In genomic region chr3:68576948-68577347, GRCm38 (mm10) we compare ENCODE assay signal across 9 mouse cellular contexts.
DNase-seq lines count a peak whose midpoint lies in the region; ATAC-seq and TF ChIP-seq lines count a peak whose summit lies in the region.
"Had no signal": no experiment of that assay in that cellular context is flagged by ENCODE, and none has a peak within 500 bp of the region (broad histone marks: within the 10 kb centered on the region; RNA-seq: fewer than 3 reads in every experiment).

No protein-coding gene starts in this region.

- 43% methylated on average over 5 of the region's 5 CpGs for WGBS in lung, embryonic 14.5 days
- WGBS in hindbrain, embryonic 12.5 days = 62% methylated on average over 5 of the region's 5 CpGs
- 51% methylated on average over 5 of the region's 5 CpGs for WGBS in neural tube, embryonic 13.5 days

- H3K27ac ChIP-seq in lung, embryonic 14.5 days (ENCODE audit: low read depth) = 0 out of 2 replicates have a peak overlapping the region, but pooled peaks have one; percentile 13
- H3K27ac ChIP-seq in hindbrain, embryonic 12.5 days = peak overlapping the region; percentile 75
- peak overlapping the region; percentile 82 for H3K27ac ChIP-seq in neural tube, embryonic 13.5 days (replicated peaks)
- H3K27ac ChIP-seq: liver, embryonic 15.5 days had no signal

- H3K9me3 ChIP-seq in lung, embryonic 14.5 days (ENCODE audit: low read depth, low read length) = no peaks in the 10 kb centered on the region
- no peaks in the 10 kb centered on the region for H3K9me3 ChIP-seq in hindbrain, embryonic 12.5 days (replicated peaks)
- no peaks in the 10 kb centered on the region for H3K9me3 ChIP-seq in neural tube, embryonic 13.5 days
- H3K9me3 ChIP-seq: liver, embryonic 15.5 days had no signal

- DNase-seq in cerebellum, postnatal 25 days = peak; percentile 50 to 51
- no peak for DNase-seq in cerebellum, postnatal 4 days (ENCODE audit: low spot score in 2 of 2)
- DNase-seq in lung, embryonic 14.5 days = no peak
- no peak for DNase-seq in lung, postnatal 10 days
- DNase-seq in kidney, postnatal 14 days = no peak
- DNase-seq in layer of hippocampus, adult 9-11 months = no peak

- H3K4me1 ChIP-seq in lung, embryonic 14.5 days (ENCODE audit: insufficient read depth) = peaks cover 28% of the 10 kb centered on the region
- peaks cover 61% of the 10 kb centered on the region for H3K4me1 ChIP-seq in hindbrain, embryonic 12.5 days
- H3K4me1 ChIP-seq in neural tube, embryonic 13.5 days (replicated peaks) = peaks cover 93% of the 10 kb centered on the region

- no peak overlapping the region for H3K9ac ChIP-seq in lung, embryonic 14.5 days
- no peak overlapping the region for H3K9ac ChIP-seq in hindbrain, embryonic 12.5 days
- peak overlapping the region; percentile 10 for H3K9ac ChIP-seq in neural tube, embryonic 13.5 days
- H3K9ac ChIP-seq: liver, embryonic 15.5 days had no signal

- peak overlapping the region; percentile 33; the same call in 1 of the 2 replicates for H3K4me2 ChIP-seq in lung, embryonic 14.5 days
- H3K4me2 ChIP-seq in hindbrain, embryonic 12.5 days (replicated peaks) = peak overlapping the region; percentile 64
- peak overlapping the region; percentile 70 for H3K4me2 ChIP-seq in neural tube, embryonic 13.5 days
- H3K4me2 ChIP-seq: liver, embryonic 15.5 days had no signal

- ATAC-seq in lung, embryonic 14.5 days (ENCODE audit: insufficient read depth) = no peak
- no peak for ATAC-seq in hindbrain, embryonic 12.5 days (ENCODE audit: low FRiP score)
- ATAC-seq in neural tube, embryonic 13.5 days (ENCODE audit: low read depth) = no peak

- no peak for TF ChIP-seq CTCF in lung, embryonic 14.5 days (IDR thresholded peaks at IDR 0.05; ENCODE audit: low read depth)

- H3K4me3 ChIP-seq in lung, embryonic 14.5 days (ENCODE audit: low read depth, low read length) = no peak overlapping the region
- no peak overlapping the region for H3K4me3 ChIP-seq in hindbrain, embryonic 12.5 days
- no peak overlapping the region for H3K4me3 ChIP-seq in neural tube, embryonic 13.5 days
- H3K4me3 ChIP-seq: liver, embryonic 15.5 days had no signal

- no peaks in the 10 kb centered on the region for H3K27me3 ChIP-seq in lung, embryonic 14.5 days (ENCODE audit: insufficient read depth, low read length)
- no peaks in the 10 kb centered on the region for H3K27me3 ChIP-seq in hindbrain, embryonic 12.5 days
- H3K27me3 ChIP-seq in neural tube, embryonic 13.5 days = no peaks in the 10 kb centered on the region
- H3K27me3 ChIP-seq: liver, embryonic 15.5 days had no signal

- H3K36me3 ChIP-seq in lung, embryonic 14.5 days (ENCODE audit: insufficient read depth) = no peaks in the 10 kb centered on the region
- H3K36me3 ChIP-seq in hindbrain, embryonic 12.5 days = no peaks in the 10 kb centered on the region
- no peaks in the 10 kb centered on the region for H3K36me3 ChIP-seq in neural tube, embryonic 13.5 days
- H3K36me3 ChIP-seq: liver, embryonic 15.5 days had no signal

Comparison
In these comparisons a context has a peak if more than half of its experiments do, and no peak if none do; other contexts are left out.
1. DNase-seq: peak in cerebellum, postnatal 25 days (2 of 2); none in cerebellum, postnatal 4 days (0 of 2), lung, embryonic 14.5 days (single experiment), lung, postnatal 10 days (single experiment), kidney, postnatal 14 days (single experiment) and layer of hippocampus, adult 9-11 months (single experiment).
2. H3K27ac ChIP-seq: peak in every context shown above with its lines; median percentile 82 in neural tube, embryonic 13.5 days; 75 in hindbrain, embryonic 12.5 days; 13 in lung, embryonic 14.5 days.
3. Peak in every context shown above with its lines, with median percentiles within 50 percentile points of each other: H3K4me2 ChIP-seq.